Mouse (Mus musculus) layer of hippocampus, adult 9-11 months (tissue): Measurements from ENCODE around the gene Olfr251.
"Not testable (repeated sequence)": the region's sequence is repeated elsewhere in the genome, so short reads cannot be mapped to it uniquely, and the experiment has no call there.

Experiments
- DNase-seq: peaks from one replicate; pipeline ENCODE4 v3.0.0; 2022

The Olfr251 gene

DNA sequence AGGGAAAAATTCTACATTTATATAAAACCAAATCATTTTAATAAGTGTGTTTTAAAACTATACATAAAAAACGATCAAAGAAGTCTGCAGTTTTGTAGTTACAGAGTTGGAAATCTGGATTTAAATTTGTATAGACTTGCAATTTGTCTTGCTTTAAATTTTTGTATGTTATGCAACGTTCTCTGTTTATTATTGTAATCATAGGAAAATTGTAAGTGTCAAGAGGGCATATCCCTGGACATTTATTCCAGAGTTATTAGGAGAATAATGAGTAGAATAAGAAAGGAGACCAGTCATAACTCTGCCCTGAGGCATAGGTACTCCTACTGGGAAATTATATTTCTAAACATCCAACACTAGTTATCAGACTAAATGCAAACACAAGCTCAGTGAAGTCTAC is at the start of gene Olfr251:
TSS of gene Olfr251 (plus strand) at position 301 of the 400 bp plus-strand sequence.
- DNase-seq = no peak

DNA sequence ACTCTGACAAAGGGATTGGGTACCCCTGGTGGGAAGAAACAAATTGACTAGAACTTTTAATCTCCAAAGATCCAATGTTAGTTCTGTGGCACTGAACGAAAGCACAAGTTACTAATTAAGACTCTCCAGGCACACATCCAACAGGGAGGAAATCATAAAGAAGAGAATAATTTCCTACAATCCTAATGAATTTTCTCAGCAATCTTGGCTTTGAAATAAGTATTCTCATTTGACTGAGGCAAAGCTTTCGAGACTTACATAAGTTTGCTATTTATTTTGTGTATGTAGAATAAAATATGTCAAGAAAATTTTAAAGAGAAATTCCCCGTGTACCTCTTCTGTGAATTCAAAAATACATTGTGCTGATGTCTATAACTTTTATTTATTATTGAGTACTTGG is 48.1 kb upstream of the Olfr251 start, which contains the start of gene Olfr25:
TSS of gene Olfr25 (plus strand) at position 301 of the 400 bp plus-strand sequence.
- no peak for DNase-seq

DNA sequence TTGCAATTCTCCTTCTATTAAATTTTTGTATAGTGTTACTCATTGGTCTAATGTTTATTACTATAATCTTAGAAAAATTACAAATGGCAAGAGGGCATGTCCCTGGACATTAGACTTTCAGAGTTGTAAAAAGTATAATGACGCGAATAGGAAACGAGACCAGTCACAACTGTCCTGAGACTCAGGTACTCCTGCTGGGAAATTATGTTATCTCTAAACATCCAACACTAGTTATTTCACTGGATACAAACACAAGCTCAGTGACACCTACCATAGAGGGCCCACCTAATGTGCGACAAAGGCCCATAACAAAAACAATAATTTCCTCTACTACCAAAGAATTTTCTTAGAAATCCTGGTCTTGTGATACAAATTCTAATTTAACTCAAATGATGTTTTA is 28.8 kb upstream of the Olfr251 start, which contains the start of gene Olfr898:
TSS of gene Olfr898 (plus strand) at position 301 of the 400 bp plus-strand sequence.
- no peak for DNase-seq

DNA sequence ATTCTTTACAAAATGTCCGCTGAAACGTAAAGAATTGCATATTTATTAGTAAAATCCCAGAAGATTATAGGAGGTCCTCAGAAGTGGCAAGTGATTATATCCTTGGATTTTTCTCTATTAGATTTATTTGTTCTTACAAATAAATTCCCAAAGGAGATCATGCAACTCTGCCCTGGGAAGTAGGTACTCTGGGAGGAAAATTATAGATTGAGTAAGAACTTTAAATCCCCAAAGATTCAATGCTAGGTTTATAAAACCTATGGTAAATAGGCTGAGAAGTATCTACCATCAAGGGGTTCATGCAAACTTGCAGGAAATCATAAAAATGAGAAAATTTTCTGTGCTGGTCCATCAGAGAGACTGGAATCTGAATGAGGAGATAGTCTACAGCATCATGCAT is 10.3 kb upstream of the Olfr251 start, which contains the start of gene Olfr250:
TSS of gene Olfr250 (plus strand) at position 301 of the 400 bp plus-strand sequence.
- no peak for DNase-seq

GRCm38 (mm10) chr9:38401398-38401797 is 24.5 kb downstream of the Olfr251 start, which contains the start of gene Olfr147:
Gene Olfr147 (plus strand): TSS chr9:38401698.
- DNase-seq = no peak

DNA sequence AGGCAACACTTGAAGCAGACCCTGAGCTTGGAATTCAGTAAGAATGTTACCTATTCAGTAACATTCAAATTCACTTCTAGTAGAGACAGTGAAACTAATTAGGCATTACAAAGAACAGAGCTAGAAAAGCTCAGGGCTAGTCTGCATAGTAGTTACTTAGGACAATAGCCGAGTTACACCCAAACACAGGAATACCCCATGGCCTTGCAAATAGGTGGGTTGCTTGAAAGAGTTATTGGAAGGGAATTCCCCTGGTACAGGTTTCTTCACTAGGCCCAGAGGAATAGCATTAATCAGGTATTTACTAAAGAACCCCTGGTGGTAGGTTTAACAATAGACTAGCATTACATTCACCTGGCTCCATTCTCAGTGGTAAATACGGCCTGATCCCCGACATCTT is 30.6 kb downstream of the Olfr251 start:
- not testable (repeated sequence) for DNase-seq

GRCm38 (mm10) chr9:38413502-38413901 is 36.6 kb downstream of the Olfr251 start:
- not testable (repeated sequence) for DNase-seq

- no peak for DNase-seq
Observed at GRCm38 (mm10) chr9:38423801-38424200, 46.9 kb downstream of the Olfr251 start.

DNA sequence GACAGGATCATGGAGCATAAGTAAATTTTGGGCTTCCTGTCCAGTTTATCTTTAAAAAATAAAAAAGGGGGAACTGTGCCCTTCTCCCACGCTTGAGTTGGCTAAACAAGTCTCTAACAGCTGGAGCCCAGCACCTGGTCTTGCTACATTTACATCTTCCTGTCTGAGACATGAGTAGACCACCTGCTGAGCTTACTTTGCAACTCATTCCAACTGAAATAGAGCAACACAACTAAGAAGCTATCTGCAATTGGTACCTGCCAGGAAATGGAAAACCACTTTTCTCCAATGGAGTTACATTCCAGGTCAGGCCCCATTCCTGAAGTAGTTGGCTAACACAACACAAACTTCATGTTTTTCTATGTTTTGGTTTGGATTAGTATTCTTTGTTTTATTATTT is 50.1 kb downstream of the Olfr251 start:
- DNase-seq = no peak

DNA sequence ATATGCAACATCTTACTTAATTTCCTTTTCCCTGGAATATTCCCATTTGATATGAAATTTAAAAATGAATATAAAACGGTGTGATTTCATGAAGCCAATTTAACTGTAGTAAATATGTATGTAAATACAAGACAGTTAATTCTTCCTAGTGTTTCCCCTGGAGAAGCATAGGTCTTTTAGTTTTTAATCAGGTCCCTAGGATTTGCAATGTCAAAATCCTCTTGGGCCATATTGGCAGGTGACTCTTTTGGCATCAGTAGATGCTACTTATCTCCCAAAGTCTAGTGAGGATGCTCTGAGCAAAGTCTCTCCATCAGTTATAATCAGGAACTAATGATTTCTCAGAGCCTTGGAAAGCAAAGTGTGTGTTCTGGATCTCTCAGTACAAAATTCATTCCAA is 52.3 kb downstream of the Olfr251 start, which contains the start of gene Olfr901:
TSS of gene Olfr901 (plus strand) at position 301 of the 400 bp plus-strand sequence.
- no peak for DNase-seq
